Mouse (Mus musculus) frontal cortex, adult 2 months (tissue): ENCODE measurements around the gene Map3k9. TPM values are rescaled to one million over a fixed set of nuclear protein-coding genes. Genes with fewer than 3 reads are reported as not detected.

ENCODE experiments used
- DNase-seq, 2 experiments: peaks; one replicate each; pipeline ENCODE4 v3.0.0; 2022; ENCODE audit warnings: low spot score in 1 of 2; ENCODE audit errors: extremely low spot score in 1 of 2
- polyA plus RNA-seq: library from polyadenylated mRNA; depleted of rRNA; stranded (reverse); fragments of >200 nt; gene quantifications from 2 replicates; pipeline ENCODE4 v1.2.3, GENCODE M21; 2012; rRNA removed

Gene Map3k9
- polyA plus RNA-seq, 1 experiment, result 14.2 TPM

DNA sequence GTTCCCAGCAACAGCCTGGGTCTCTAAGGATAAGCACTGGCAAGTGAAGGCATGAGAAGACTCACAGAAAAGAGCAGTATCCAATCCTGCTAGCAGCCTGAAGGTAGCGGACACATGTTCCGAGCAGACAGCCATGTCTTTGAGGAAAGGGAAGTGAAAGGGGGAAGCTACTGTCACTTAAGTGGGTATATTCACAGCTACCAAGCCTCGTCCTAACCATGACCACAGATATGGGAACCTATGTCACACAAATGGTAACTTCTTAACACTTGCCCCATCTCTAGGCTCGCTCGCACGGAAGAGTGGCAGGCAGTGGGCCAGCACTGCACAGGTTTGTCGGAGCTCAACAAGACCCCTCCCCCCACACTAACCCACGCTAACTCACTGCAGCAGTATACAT lies 61.3 kb downstream of the Map3k9 start:
- no peak for DNase-seq

DNA sequence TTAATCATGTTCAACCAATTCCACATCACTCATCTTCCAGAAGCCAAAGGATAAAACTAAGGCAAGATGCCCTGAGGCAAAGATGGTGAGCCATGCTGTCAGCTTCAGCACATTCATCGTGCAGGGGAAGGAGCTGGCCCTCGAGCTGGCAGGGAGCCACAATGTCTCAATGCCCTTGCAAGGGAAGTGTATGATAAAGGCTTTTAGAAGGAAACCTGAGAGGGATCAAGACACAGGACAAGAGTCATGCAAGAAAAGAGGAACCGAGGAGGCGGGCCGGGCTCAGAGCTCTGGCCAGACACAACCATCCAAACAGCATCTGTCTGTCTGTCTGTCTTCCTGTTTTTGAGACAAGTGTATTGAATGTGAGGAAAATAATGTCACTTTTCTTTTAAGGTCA lies 61.8 kb downstream of the Map3k9 start:
- peak in 1 of 2 experiments; percentile 32 for DNase-seq

DNA sequence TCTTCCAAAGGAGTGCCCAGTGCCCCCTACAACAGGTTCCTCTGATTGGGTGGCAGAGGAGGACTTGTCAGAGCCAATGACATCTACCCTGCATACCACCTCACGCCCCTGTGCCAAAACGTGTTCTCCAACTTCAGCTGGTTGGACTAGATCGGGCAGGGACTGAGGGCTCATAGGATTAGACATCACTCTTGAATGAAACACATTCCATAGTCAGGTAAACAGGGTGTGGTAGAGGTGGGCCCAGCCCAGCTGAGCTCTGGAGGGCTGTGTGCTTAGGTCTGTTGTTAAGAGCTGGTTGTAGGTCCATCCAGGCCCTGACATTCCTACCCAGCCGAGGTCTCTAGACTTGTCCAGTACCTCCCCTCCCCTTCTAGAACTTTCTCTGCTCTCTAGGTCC lies 68.4 kb downstream of the Map3k9 start:
- DNase-seq, result no peak

DNA sequence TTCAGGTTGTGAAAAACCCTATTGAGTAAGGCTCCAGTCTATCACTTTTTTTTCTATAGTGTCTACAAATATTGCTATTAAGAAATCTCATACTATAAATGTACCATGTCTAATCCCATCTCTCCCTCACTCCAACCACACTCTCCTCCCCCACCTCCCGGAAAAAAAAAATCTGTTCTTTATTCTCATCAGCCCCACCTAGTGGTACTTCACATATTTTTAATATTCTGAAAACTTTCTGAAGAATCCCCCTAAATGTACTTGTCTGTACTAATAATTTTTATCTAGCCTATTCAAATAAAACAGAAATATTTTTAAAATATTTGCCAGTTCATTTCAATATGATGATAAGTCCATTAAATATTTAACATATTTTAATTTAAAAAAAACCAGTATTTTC lies 78.1 kb downstream of the Map3k9 start:
- peak in 1 of 2 experiments; percentile 63 for DNase-seq

DNA sequence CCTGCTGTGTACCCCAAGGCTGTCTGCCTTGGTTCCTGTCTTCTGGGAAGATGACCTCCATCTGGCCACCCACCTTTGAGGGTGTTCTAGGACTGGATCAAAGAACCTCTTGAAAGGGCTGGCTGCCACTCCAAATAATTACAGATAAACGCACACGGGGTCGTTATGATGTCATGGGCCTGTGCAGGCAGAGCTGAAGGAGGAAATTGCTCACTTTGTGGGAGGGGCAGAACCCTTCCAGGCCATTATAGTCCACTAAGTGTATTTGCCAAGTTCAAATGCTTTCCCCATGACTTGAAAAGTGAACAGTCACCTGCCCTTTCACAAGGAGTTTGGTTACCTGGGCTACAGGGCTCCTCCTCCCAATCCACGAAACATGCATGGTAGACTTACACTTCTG lies 83.0 kb downstream of the Map3k9 start:
- no peak for DNase-seq

DNA sequence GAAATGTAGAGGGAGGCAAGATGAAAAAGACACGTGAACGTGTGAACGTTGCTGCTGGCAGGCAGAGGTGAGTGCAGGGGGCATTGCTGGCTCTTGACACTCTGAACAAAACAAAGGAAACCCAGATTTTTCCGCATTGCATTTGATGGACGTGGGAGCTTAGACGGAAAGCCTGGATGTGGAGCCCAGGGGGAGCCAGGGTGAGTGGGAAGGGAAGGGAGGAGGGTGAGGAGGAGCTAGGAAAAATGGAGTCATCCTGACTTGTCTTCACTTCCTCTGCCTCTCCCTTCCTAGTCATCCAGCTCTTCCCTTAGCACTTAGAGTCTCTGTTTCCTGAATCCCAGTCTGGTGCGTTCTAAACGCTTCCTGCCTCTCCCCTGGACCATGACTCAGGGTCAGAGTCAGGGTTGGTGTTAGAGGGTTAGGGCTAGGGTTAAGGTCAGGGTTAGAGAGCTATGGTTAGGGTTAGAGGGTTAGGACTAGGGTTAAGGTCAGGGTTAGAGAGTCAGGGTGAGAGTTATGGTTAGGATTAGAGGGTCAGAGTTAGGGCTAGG lies 89.7 kb downstream of the Map3k9 start:
- no peak for DNase-seq

DNA sequence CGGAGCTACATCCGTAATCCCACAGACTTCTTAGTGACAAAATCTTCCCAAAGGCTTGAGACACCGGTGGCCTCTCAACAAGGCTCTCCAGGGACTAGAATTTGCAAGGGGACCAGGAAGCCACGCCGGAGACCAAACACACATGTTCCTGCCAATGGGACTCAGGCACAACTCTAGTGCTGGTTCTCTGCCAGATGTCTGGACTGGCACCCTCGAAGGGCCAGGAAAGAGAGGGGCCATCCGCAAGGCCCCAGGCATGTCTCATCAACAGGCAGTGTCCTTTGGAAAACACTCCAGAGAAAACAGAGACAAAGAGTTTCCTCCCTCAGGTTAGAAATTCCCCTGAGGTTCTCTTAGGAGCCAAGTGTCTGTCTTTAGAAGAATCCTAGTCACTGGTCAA lies 90.2 kb downstream of the Map3k9 start:
- DNase-seq, result no peak

DNA sequence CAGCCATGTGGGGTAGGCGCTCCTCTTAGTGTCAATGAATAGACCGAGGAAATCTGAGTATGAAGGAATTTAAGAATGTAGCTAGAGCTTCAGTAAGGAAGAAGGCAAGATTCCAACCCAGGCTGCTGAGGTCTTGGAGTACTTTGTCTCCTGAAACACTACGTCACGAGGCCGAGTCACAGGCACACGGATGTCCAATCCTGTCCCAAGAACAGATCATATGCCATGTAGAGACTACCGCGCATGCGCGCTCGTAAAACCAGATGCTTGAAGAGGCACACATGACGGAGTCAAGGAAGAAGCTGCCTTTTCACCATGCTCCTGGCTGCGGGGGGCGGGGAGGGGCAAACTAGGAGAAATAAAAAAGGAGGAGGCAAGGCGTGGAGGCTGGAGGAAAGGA lies 90.9 kb downstream of the Map3k9 start:
- DNase-seq, result no peak

DNA sequence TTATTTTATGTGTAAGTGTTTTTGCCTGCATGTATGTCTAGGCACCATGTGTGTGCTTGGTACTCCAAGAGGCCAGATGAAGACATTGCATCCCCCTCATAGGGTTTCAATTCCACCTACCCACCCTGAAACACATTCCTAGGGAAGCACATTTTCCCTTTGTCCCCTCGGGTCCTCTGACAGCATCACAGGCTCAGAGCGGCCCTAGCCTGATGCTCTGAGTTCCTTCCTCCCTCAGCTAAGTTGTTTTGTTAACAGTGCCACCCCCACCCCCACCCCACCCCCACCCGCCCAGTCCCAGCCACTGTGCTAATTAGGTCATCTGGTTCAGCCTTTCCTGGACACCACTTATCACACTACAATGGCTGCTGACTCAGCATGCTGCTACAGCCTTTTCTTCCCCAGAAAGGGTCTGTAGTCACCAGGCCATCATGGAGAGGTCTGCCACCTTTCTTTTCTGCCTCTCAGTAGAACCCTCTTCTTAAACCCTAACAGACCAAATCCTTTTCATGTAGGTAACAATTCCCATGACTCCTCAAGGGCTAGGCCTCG lies 91.4 kb downstream of the Map3k9 start:
- no peak for DNase-seq

DNA sequence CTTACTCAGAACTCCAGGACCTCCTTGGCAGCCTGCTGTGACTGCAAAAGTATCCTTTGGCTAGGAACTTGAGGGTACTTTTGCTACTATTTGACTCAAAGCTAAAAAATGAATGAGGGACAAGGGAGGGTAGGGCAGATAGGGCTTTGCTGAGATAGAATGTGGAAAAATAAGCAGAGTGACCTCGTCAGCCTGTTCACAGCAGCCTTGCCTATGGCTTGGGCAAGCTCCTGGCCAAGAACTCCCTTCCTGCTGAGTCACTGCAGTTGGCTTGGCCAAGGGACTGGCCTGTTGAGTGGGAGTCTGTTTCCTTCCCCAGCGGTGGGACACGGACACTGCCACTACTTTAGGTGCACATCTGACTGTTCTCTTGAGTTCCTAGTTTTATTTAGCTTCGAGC lies 92.4 kb downstream of the Map3k9 start:
- DNase-seq, result no peak

DNA sequence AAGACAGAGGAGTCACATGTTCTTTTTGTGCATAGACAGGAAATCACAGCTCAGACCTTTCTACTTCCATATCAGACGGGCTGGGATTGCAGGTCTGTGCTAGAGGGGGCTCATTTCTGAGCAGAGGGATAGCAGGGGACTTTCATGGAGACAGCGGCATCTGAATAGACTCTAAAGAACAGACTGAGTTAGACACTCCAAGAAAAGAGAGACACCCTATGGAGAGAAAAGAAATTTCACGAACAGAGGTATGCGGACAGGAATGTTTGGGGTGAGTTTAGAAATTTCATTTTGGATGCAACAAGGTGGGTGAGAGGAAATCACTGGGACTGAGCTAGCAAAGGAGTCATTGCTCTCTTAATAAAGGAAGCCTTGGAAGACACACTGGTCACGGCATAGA lies 93.1 kb downstream of the Map3k9 start:
- DNase-seq, result no peak

DNA sequence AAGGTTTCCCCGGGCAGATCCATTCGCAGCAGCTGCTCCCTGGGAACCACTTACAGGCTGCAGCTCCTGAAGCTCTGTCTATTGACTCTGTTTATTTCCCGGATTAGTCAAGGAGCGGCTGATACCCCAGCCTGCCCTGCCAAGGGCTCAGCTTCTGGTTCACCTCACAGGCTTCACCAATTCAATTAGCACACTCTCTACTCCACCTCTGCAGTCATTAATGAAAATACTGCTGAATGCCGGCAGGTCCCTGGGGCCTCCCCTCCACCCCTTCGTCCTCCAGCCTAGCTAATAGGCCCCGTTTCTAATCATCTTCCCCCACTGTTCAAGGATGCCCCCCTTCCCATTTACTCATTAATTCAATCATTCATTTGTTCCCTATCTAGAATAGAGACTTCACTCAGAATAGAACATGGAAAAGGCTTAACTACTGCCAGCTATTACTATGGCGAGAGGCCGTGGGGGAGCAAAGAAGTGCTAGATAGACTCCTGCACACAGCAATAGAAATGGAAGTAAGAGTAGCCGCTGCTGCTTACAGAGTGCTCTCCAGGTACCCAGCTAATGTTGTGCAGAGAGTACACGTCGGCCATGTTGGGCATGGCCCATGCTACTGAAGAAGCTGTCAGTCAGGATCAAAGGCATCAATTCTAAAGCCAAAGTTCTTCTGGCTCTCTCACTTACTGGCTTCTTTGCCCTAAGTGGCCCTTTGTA lies 94.4 kb downstream of the Map3k9 start:
- no peak for DNase-seq

DNA sequence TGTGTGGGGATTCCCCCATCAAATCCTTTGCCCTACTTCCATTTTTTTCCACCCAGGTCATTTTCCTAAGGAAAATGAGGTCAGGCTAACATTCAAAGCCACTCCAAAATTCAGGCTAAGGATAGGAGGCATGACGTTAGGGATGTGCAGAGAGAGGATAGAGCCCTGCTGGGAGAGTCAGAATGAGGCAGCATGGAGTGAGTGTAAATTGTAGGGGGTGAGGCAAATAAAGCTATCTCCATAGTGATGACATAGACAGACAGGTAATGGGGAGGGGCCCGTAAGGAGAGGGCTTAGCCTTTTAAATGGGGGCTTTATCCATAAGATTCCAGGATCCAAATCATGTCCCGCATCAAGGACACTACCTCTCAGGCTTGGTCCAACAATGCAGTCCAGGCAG lies 95.0 kb downstream of the Map3k9 start:
- no peak for DNase-seq

DNA sequence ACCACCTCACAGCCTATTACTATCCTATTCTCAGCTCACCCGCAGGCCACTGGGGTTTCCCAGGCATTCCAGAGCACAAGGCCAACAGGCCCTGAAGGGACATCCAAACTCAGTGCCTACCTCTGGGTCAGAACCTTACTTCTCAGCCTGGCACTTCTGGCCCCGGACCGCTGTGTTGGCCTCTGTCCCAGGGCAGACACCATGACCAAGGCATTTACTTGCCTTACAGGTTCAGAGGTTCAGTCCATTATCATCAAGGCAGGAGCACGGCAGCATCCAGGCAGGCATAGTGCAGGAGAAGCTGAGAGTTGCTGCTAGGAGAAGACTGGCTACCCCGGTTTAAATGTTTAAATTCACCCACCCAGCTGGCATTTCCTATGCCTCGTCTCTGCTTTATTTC lies 96.9 kb downstream of the Map3k9 start:
- DNase-seq, result no peak

DNA sequence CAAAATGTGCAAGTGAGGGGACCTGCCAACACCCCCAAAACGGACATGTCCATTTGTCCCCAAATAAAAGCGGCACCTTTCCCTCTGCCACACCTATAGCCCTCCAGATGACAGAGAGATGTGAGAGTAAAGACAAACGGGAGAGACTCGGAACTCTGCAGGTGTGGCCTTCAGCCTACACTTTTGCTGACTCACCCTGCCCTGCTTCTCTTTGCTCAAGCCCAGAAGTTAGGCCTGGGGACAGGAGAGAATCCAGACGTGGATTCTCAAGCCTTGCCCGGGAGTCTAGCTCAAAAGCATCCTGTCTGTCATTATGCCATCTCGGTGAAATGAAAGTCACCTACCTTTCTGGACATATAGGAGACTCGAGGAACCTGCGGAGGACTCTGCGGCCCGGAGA lies 97.6 kb downstream of the Map3k9 start:
- no peak for DNase-seq

DNA sequence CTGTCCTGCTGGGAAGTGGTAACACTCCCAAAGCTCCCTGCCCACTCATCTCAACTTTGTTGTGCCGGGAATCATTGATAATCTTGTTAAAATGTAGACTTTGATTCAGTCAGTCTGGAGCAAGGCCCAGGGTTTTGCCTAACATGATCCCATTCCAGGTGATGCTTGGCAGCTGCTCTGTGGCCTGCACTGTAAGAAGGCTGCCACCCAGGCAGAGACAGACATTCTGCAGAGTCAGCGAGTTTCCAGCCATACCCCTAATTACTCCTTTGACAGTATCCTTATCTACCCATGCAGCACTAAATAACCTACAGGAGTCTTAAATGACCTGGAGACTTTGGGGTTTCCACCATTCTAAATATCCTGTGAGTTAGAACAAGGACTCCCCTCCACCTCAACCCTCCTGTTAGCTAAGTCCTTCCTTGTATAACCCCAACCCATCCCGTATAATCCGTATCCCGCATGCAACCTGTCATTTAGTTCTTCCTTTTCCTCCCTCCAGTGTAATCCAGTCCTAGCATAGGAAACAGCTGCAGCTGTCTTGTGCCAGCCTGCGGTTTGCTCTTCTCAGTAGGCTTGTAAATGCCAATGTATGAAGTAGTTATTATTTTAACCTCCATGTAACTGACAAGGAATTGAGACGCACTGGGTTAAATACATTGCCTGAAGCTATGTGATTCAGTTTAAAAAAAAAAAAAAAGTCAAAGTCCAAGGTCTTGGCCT lies 101.0 kb downstream of the Map3k9 start:
- DNase-seq, result no peak

DNA sequence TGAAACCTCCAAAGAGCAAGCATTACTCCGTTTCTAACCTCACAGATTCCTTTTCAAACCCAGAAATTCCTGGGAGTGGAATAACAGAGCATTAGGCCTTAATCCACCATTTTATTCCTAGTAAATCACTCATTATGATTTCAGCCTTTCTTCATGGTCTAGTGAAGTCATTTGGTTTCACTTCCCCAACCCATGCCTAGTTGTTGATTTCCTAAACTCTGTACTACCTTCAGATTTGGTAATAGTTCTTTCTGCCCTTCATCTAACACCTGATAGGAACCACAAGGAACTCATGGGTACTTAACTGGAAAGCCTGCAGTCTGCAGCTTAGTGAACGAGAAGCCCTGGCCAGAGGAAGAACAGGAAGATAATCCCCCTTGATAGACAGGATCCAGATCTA lies 105.4 kb downstream of the Map3k9 start:
- DNase-seq, result no peak

Other genes with a start within 250 kb of the Map3k9 start
- gene Gm20498, start 248.3 kb downstream of the Map3k9 start, polyA plus RNA-seq, result 21.8 and 23.4 TPM in 2 replicates
- 27.9 and 28.9 TPM in 2 replicates for gene Synj2bp, start 248.3 kb downstream of the Map3k9 start, polyA plus RNA-seq
- gene Adam21, start 212.7 kb downstream of the Map3k9 start, polyA plus RNA-seq, result 0.48 and 0.52 TPM in 2 replicates
- gene Med6, start 186.2 kb downstream of the Map3k9 start, polyA plus RNA-seq, result 33.7 and 36.6 TPM in 2 replicates
- gene Ttc9, start 149.9 kb downstream of the Map3k9 start, polyA plus RNA-seq, result 20.9 and 22.5 TPM in 2 replicates
- 36.9 and 40.1 TPM in 2 replicates for gene Pcnx, start 78.8 kb upstream of the Map3k9 start, polyA plus RNA-seq